Mouse (Mus musculus): ENCODE results near the gene Ece1. TPM values are rescaled to one million over a fixed set of nuclear protein-coding genes. Genes with fewer than 3 reads are reported as not detected.
"Not testable (repeated sequence)": the region's sequence is repeated elsewhere in the genome, so short reads cannot be mapped to it uniquely, and the experiment has no call there.

Gene Ece1
- total RNA-seq, 2 experiments from 2014 or later: 105 to 121 TPM

GRCm38 (mm10) chr4:137941871-137942781, 80.1 kb downstream of the Ece1 start:
- peak; percentile 77 to 85 for DNase-seq

- no peak for DNase-seq
Measured at GRCm38 (mm10) chr4:137942782-137943486, 80.9 kb downstream of the Ece1 start.

GRCm38 (mm10) chr4:137943540-137943939, 81.5 kb downstream of the Ece1 start:
- peak; percentile 70 to 80 for DNase-seq

- DNase-seq: no peak
Measured at GRCm38 (mm10) chr4:137945376-137945775, 83.3 kb downstream of the Ece1 start.

- DNase-seq: no peak
Measured at GRCm38 (mm10) chr4:137946419-137946818, 84.4 kb downstream of the Ece1 start.

- DNase-seq: peak; percentile 72 to 92
Measured at GRCm38 (mm10) chr4:137952840-137953239, 90.8 kb downstream of the Ece1 start.

GRCm38 (mm10) chr4:137954184-137954583, 92.1 kb downstream of the Ece1 start:
- no peak for DNase-seq

GRCm38 (mm10) chr4:137954926-137955396, 92.9 kb downstream of the Ece1 start:
- DNase-seq: peak; percentile 77 to 88

- no peak for DNase-seq
Measured at GRCm38 (mm10) chr4:137956260-137956659, 94.2 kb downstream of the Ece1 start.

- DNase-seq: no peak
Measured at GRCm38 (mm10) chr4:137959889-137960665, 98.0 kb downstream of the Ece1 start.

GRCm38 (mm10) chr4:137960757-137961156, 98.7 kb downstream of the Ece1 start:
- peak in 1 of 2 experiments; percentile 52 for DNase-seq

GRCm38 (mm10) chr4:137962643-137963350, 100.8 kb downstream of the Ece1 start:
- no peak for DNase-seq

- no peak for DNase-seq
Measured at GRCm38 (mm10) chr4:137963431-137963830, 101.4 kb downstream of the Ece1 start.

- DNase-seq: peak; percentile 88 to 90
Measured at GRCm38 (mm10) chr4:137963881-137964584, 102.0 kb downstream of the Ece1 start.

GRCm38 (mm10) chr4:137964585-137964930, 102.5 kb downstream of the Ece1 start:
- no peak for DNase-seq

GRCm38 (mm10) chr4:137968203-137968602, 106.2 kb downstream of the Ece1 start:
- peak; percentile 78 to 81 for DNase-seq

GRCm38 (mm10) chr4:137970623-137971199, 108.7 kb downstream of the Ece1 start:
- DNase-seq: not testable (repeated sequence)

GRCm38 (mm10) chr4:137974856-137975432, 112.9 kb downstream of the Ece1 start:
- DNase-seq: not testable (repeated sequence)

GRCm38 (mm10) chr4:137979066-137979644, 117.1 kb downstream of the Ece1 start:
- DNase-seq: not testable (repeated sequence)

GRCm38 (mm10) chr4:137982869-137983268, 120.8 kb downstream of the Ece1 start:
- DNase-seq: no peak

All from heart, adult 18-20 months (tissue).